Mouse (Mus musculus): ENCODE results near the gene Cbl. TPM values are rescaled to one million over a fixed set of nuclear protein-coding genes. Genes with fewer than 3 reads are reported as not detected.

Cbl gene
- polyA plus RNA-seq, 1 experiment, result 3.9 TPM

GRCm38 (mm10) chr9:44096536-44096935, 137.3 kb downstream of the Cbl start:
- Histone ChIP-seq H3K27me3 (replicated peaks) (no peaks in the 10 kb centered on the region), H3K36me3 (replicated peaks; ENCODE audit: low read length) (peaks cover 21% of the 10 kb centered on the region), H3K4me1 (peaks cover 37% of the 10 kb centered on the region), H3K4me3 (replicated peaks) (no peak overlapping the region), H3K9me3 (no peaks in the 10 kb centered on the region)
- TF ChIP-seq FLI1 (IDR thresholded peaks at IDR 0.05; ENCODE audit: low read length) (no peak), GATA1 (IDR thresholded peaks at IDR 0.05; ENCODE audit: borderline replicate concordance, low read length) (no peak)

- TF ChIP-seq GATA1 (IDR thresholded peaks at IDR 0.05; ENCODE audit: borderline replicate concordance, low read length) (no peak), FLI1 (IDR thresholded peaks at IDR 0.05; ENCODE audit: low read length) (no peak)
- H3K4me1 ChIP-seq, result peaks cover 33% of the 10 kb centered on the region
- no peaks in the 10 kb centered on the region for H3K27me3 ChIP-seq (replicated peaks)
- H3K9me3 ChIP-seq, result no peaks in the 10 kb centered on the region
- H3K36me3 ChIP-seq (replicated peaks; ENCODE audit: low read length), result peaks cover 26% of the 10 kb centered on the region
- no peak overlapping the region for H3K4me3 ChIP-seq (replicated peaks)
Measured at GRCm38 (mm10) chr9:44095781-44096180, 138.1 kb downstream of the Cbl start.

DNA sequence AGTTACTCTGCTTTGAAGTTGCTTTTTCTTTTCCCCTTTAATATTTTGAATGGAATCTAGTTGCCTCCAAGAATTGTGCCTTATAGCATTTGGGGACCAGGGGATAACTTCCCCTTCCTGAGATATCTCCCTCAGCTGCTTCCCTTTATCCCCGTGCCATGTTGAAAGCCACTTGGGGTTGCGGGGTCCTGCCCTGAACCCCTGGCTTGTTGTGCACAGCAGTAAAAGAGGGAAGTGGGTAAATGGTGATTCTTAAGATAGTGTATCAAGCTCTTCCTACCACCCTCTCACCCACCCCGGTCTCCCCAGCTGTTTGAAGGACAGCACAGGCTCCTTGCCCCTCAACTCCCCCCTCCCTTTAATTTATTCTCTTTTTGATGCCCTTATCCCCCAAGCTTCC, 139.1 kb downstream of the Cbl start:
- no peaks in the 10 kb centered on the region for H3K9me3 ChIP-seq
- H3K4me1 ChIP-seq, result peaks cover 34% of the 10 kb centered on the region
- H3K4me3 ChIP-seq (replicated peaks), result no peak overlapping the region
- peaks cover 28% of the 10 kb centered on the region for H3K36me3 ChIP-seq (replicated peaks; ENCODE audit: low read length)
- TF ChIP-seq FLI1 (IDR thresholded peaks at IDR 0.05; ENCODE audit: low read length), result no peak
- TF ChIP-seq GATA1 (IDR thresholded peaks at IDR 0.05; ENCODE audit: borderline replicate concordance, low read length), result no peak
- H3K27me3 ChIP-seq (replicated peaks), result no peaks in the 10 kb centered on the region

DNA sequence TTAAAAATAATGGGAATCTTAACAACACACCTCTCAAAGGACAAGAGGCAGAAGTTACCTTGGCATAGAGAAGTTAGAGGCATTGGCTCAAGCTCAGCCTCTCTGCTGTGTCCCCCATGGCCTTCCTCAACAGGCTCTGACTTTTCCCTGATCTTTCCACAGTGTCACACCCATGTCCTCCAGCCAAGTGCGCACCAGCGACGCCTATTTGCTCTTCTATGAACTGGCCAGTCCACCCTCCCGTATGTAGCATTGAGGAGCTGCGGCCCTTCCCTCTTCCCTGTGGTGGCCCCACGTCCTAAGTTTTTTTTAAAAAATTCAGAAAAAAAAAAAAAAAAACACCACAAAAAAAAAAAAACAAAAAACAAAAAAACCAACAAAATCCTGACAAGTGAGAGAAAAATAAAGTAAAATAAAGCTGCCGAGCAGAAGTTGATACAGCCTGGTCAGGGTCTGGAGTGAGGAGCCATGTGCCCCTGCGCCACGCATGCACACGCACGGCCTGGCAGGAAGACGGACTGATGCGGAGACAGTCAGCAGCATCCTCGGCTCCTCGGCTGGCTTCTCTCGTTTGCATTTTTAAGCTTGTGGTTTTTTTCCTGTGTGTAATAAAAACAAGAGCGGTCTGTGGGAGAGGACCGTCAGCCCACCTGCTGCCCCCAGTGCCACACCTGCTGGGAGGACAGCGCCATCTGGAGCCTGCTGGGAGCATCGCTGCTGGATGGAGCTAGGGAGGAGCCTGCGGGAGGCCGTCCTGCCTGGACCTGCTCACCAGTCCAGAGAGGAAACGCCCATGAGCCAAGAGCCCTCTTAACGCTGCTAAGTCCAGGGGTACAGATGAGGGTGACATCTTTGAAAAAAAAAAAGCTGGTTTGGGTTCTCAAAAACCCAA, 140.0 kb downstream of the Cbl start:
- TF ChIP-seq FLI1 (IDR thresholded peaks at IDR 0.05; ENCODE audit: low read length) (no peak), GATA1 (IDR thresholded peaks at IDR 0.05; ENCODE audit: borderline replicate concordance, low read length) (no peak)
- peaks cover 42% of the 10 kb centered on the region for H3K4me1 ChIP-seq
- H3K9me3 ChIP-seq, result no peaks in the 10 kb centered on the region
- no peaks in the 10 kb centered on the region for H3K27me3 ChIP-seq (replicated peaks)
- H3K4me3 ChIP-seq (replicated peaks), result peak overlapping the region; percentile 46
- peaks cover 28% of the 10 kb centered on the region for H3K36me3 ChIP-seq (replicated peaks; ENCODE audit: low read length)

Other genes starting within 250 kb of the Cbl start
- gene Thy1, start 190.7 kb downstream of the Cbl start, polyA plus RNA-seq (2012; ENCODE audit: insufficient read depth, low replicate concordance), result 0.17 TPM in 1 of 2 replicates, not detected in the other
- gene Usp2, start 167.0 kb downstream of the Cbl start, polyA plus RNA-seq (2012; ENCODE audit: insufficient read depth, low replicate concordance), result 1.6 and 3.3 TPM in 2 replicates
- gene Mfrp, start 132.3 kb downstream of the Cbl start, polyA plus RNA-seq (2012; ENCODE audit: insufficient read depth, low replicate concordance), result not detected in 2 replicates
- not detected in 2 replicates for gene C1qtnf5, start 126.8 kb downstream of the Cbl start, polyA plus RNA-seq (2012; ENCODE audit: insufficient read depth, low replicate concordance)
- gene Gm49380, start 120.5 kb downstream of the Cbl start, polyA plus RNA-seq (2012; ENCODE audit: insufficient read depth, low replicate concordance), result not detected in 2 replicates
- gene Rnf26, start 120.5 kb downstream of the Cbl start, polyA plus RNA-seq (2012; ENCODE audit: insufficient read depth, low replicate concordance), result 4.3 and 22.2 TPM in 2 replicates
- gene Mcam, start 99.6 kb downstream of the Cbl start, polyA plus RNA-seq (2012; ENCODE audit: insufficient read depth, low replicate concordance), result not detected in 2 replicates
- gene Ccdc153, start 6.6 kb upstream of the Cbl start, polyA plus RNA-seq (2012; ENCODE audit: insufficient read depth, low replicate concordance), result not detected in 2 replicates
- gene Pdzd3, start 17.4 kb upstream of the Cbl start, polyA plus RNA-seq (2012; ENCODE audit: insufficient read depth, low replicate concordance), result 0.35 TPM in 1 of 2 replicates, not detected in the other
- gene Nlrx1, start 34.5 kb upstream of the Cbl start, polyA plus RNA-seq (2012; ENCODE audit: insufficient read depth, low replicate concordance), result 5.5 and 12.5 TPM in 2 replicates
- gene Abcg4, start 54.6 kb upstream of the Cbl start, polyA plus RNA-seq (2012; ENCODE audit: insufficient read depth, low replicate concordance), result 0.19 TPM in 1 of 2 replicates, not detected in the other
- gene Hinfp, start 71.6 kb upstream of the Cbl start, polyA plus RNA-seq (2012; ENCODE audit: insufficient read depth, low replicate concordance), result 1.3 and 4.9 TPM in 2 replicates
- gene C2cd2l, start 86.2 kb upstream of the Cbl start, polyA plus RNA-seq (2012; ENCODE audit: insufficient read depth, low replicate concordance), result 44.6 and 94.5 TPM in 2 replicates
- gene Dpagt1, start 92.0 kb upstream of the Cbl start, polyA plus RNA-seq (2012; ENCODE audit: insufficient read depth, low replicate concordance), result 7.1 and 9.5 TPM in 2 replicates
- 416 and 1,650 TPM in 2 replicates for gene H2afx, start 100.6 kb upstream of the Cbl start, polyA plus RNA-seq (2012; ENCODE audit: insufficient read depth, low replicate concordance)
- 51.1 and 76.9 TPM in 2 replicates for gene Hmbs, start 110.2 kb upstream of the Cbl start, polyA plus RNA-seq (2012; ENCODE audit: insufficient read depth, low replicate concordance)
- gene Vps11, start 127.6 kb upstream of the Cbl start, polyA plus RNA-seq (2012; ENCODE audit: insufficient read depth, low replicate concordance), result 5.8 and 8.3 TPM in 2 replicates
- 14.1 and 28.1 TPM in 2 replicates for gene Hyou1, start 145.4 kb upstream of the Cbl start, polyA plus RNA-seq (2012; ENCODE audit: insufficient read depth, low replicate concordance)
- 10.2 and 10.4 TPM in 2 replicates for gene Slc37a4, start 162.8 kb upstream of the Cbl start, polyA plus RNA-seq (2012; ENCODE audit: insufficient read depth, low replicate concordance)
- 33.9 and 149 TPM in 2 replicates for gene Rps25, start 173.1 kb upstream of the Cbl start, polyA plus RNA-seq (2012; ENCODE audit: insufficient read depth, low replicate concordance)
- 10.0 and 29.6 TPM in 2 replicates for gene Trappc4, start 173.6 kb upstream of the Cbl start, polyA plus RNA-seq (2012; ENCODE audit: insufficient read depth, low replicate concordance)
- 11.9 and 19.2 TPM in 2 replicates for gene Ccdc84, start 184.5 kb upstream of the Cbl start, polyA plus RNA-seq (2012; ENCODE audit: insufficient read depth, low replicate concordance)
- not detected in 2 replicates for gene Foxr1, start 207.1 kb upstream of the Cbl start, polyA plus RNA-seq (2012; ENCODE audit: insufficient read depth, low replicate concordance)
- not detected in 2 replicates for gene Upk2, start 220.9 kb upstream of the Cbl start, polyA plus RNA-seq (2012; ENCODE audit: insufficient read depth, low replicate concordance)
- 11.6 and 16.1 TPM in 2 replicates for gene Bcl9l, start 248.8 kb upstream of the Cbl start, polyA plus RNA-seq (2012; ENCODE audit: insufficient read depth, low replicate concordance)

Data from megakaryocyte, embryonic 14.5 days (primary cell).